Mouse (Mus musculus) retina, embryonic 14.5 days (tissue): ENCODE measurements around the gene Nek6.

Experiments used
- DNase-seq: peaks from one replicate; pipeline ENCODE4 v3.0.0-alpha.2; 2015; ENCODE audit warnings: low spot score

Nek6 gene

GRCm38 (mm10) chr2:38509004-38509719 is 2.3 kb upstream of the Nek6 start:
- DNase-seq: no peak

GRCm38 (mm10) chr2:38510120-38510519 is 1.3 kb upstream of the Nek6 start:
- DNase-seq: peak; percentile 33

- no peak for DNase-seq
Observed at GRCm38 (mm10) chr2:38512308-38513182, 1.1 kb downstream of the Nek6 start.

- no peak for DNase-seq
Observed at GRCm38 (mm10) chr2:38513183-38513529, 1.7 kb downstream of the Nek6 start.

- no peak for DNase-seq
Observed at GRCm38 (mm10) chr2:38514411-38514810, 3.0 kb downstream of the Nek6 start.

- no peak for DNase-seq
Observed at GRCm38 (mm10) chr2:38515446-38515845, 4.0 kb downstream of the Nek6 start.

GRCm38 (mm10) chr2:38516471-38516870 is 5.0 kb downstream of the Nek6 start:
- no peak for DNase-seq

GRCm38 (mm10) chr2:38517045-38517444 is 5.6 kb downstream of the Nek6 start:
- DNase-seq: no peak

GRCm38 (mm10) chr2:38518719-38519118 is 7.3 kb downstream of the Nek6 start:
- no peak for DNase-seq

- DNase-seq: no peak
Observed at GRCm38 (mm10) chr2:38519934-38520333, 8.5 kb downstream of the Nek6 start.

GRCm38 (mm10) chr2:38521618-38522017 is 10.2 kb downstream of the Nek6 start:
- no peak for DNase-seq

- no peak for DNase-seq
Observed at GRCm38 (mm10) chr2:38522354-38522753, 10.9 kb downstream of the Nek6 start.

GRCm38 (mm10) chr2:38523781-38524445 is 12.5 kb downstream of the Nek6 start:
- no peak for DNase-seq

GRCm38 (mm10) chr2:38525034-38525433 is 13.6 kb downstream of the Nek6 start:
- no peak for DNase-seq

- DNase-seq: no peak
Observed at GRCm38 (mm10) chr2:38529582-38530152, 18.2 kb downstream of the Nek6 start.

- DNase-seq: no peak
Observed at GRCm38 (mm10) chr2:38530955-38531381, 19.5 kb downstream of the Nek6 start.

GRCm38 (mm10) chr2:38533322-38533721 is 21.9 kb downstream of the Nek6 start:
- DNase-seq: no peak

GRCm38 (mm10) chr2:38533767-38534166 is 22.3 kb downstream of the Nek6 start:
- DNase-seq: no peak

- DNase-seq: no peak
Observed at GRCm38 (mm10) chr2:38534241-38534940, 22.9 kb downstream of the Nek6 start.

GRCm38 (mm10) chr2:38535051-38535450 is 23.6 kb downstream of the Nek6 start:
- DNase-seq: no peak

- DNase-seq: no peak
Observed at GRCm38 (mm10) chr2:38535521-38536220, 24.2 kb downstream of the Nek6 start.
